Mouse (Mus musculus) stomach, embryonic 16.5 days (tissue): ENCODE data around the gene Strbp. TPM values are rescaled to one million over a fixed set of nuclear protein-coding genes. Genes with fewer than 3 reads are reported as not detected.

Experiments
- microRNA-seq: library from miRNA; unstranded; fragments of <30 nt; microRNA quantifications from one replicate; pipeline ENCODE4, GENCODE M21; 2016
- polyA plus RNA-seq: library from polyadenylated mRNA; unstranded; fragments of >200 nt; fragmentation: Nextera tagmentation; extraction: Ambion mirVana; gene quantifications from 2 replicates; pipeline ENCODE4 v1.2.1, GENCODE M21; 2015

Strbp gene
- polyA plus RNA-seq, 1 experiment from 2014 or later, result 27.3 TPM

Small RNAs within 50 kb of the gene (microRNA-seq; reads per million reads assigned to microRNA genes)
- gene Mir5128, result not detected

Other genes with a start within 250 kb of the Strbp start
- 1.0 and 1.4 TPM in 2 replicates for gene Gpr21, start 187.5 kb downstream of the Strbp start, polyA plus RNA-seq
- gene Crb2, start 72.4 kb upstream of the Strbp start, polyA plus RNA-seq, result 0.94 and 1.7 TPM in 2 replicates